Mouse (Mus musculus): ENCODE measurements around the gene Srrm3. TPM values are rescaled to one million over a fixed set of nuclear protein-coding genes. Genes with fewer than 3 reads are reported as not detected.

The Srrm3 gene
- polyA plus RNA-seq, 1 experiment from 2014 or later, result not detected

DNA sequence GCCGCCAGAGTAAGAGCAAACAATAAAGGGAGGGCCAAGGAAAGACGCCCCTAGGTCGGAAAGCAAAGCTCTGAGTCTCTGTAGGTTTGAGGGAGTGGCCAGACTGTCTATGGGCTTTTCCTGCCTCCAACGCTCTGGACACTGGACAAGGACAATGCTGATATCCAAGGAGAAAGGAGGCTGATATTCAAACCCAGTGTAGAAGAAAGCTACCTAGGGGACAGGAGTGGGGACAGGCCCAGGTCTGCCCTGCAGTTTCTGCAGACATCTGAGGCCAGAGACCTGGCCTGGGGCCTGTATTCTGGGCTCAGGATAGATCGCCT is 11.9 kb upstream of the Srrm3 start:
- DNase-seq (no peak), ATAC-seq (no peak)
- peak overlapping the region; percentile 23; the same call in 1 of the 2 replicates for H3K9ac ChIP-seq (replicated peaks)
- no peak for TF ChIP-seq CTCF (IDR thresholded peaks at IDR 0.05; ENCODE audit: low read depth)
- WGBS (ENCODE audit: insufficient replicate concordance), result 17% methylated on average over 5 of the region's 5 CpGs
- H3K4me2 ChIP-seq (ENCODE audit: low read depth, low read length), result peak overlapping the region; percentile 60
- no peaks in the 10 kb centered on the region for H3K27me3 ChIP-seq (ENCODE audit: insufficient read depth, low read length)
- peak overlapping the region; percentile 21; the same call in 1 of the 2 replicates for H3K4me3 ChIP-seq (ENCODE audit: low read depth, low read length)
- no peaks in the 10 kb centered on the region for H3K9me3 ChIP-seq (ENCODE audit: low read length)
- H3K36me3 ChIP-seq (replicated peaks; ENCODE audit: insufficient read depth, low read length), result peaks cover 18% of the 10 kb centered on the region
- no peak overlapping the region for H3K27ac ChIP-seq (ENCODE audit: low read depth)
- H3K4me1 ChIP-seq (ENCODE audit: insufficient read depth), result no peaks in the 10 kb centered on the region

DNA sequence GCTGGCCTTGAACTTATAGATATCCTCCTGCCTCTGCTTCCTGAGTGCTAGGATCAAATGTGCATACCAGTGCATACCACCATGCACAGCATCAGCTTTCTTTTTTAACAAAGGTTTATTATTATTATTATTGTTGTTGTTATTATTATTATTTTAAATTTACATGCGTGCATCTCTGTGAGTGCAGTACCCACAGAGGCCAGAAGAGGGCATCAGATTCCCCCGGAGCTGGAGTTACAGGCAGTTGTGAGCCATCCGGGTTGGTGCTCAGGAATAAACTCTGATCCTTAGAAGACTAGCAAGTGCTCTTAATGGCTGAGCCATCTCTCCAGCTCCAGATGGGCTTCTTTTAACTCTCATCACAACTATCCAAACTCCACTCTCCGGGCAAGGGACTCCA is 6.9 kb upstream of the Srrm3 start:
- ATAC-seq (no peak), DNase-seq (no peak)
- no peak overlapping the region for H3K4me2 ChIP-seq (ENCODE audit: low read depth, low read length)
- H3K4me1 ChIP-seq (ENCODE audit: insufficient read depth), result no peaks in the 10 kb centered on the region
- H3K4me3 ChIP-seq (ENCODE audit: low read depth, low read length), result no peak overlapping the region
- no peaks in the 10 kb centered on the region for H3K9me3 ChIP-seq (ENCODE audit: low read length)
- H3K27me3 ChIP-seq (ENCODE audit: insufficient read depth, low read length), result no peaks in the 10 kb centered on the region
- H3K36me3 ChIP-seq (replicated peaks; ENCODE audit: insufficient read depth, low read length), result no peaks in the 10 kb centered on the region
- TF ChIP-seq EP300 (IDR thresholded peaks at IDR 0.05; ENCODE audit: low read depth) (no peak), CTCF (IDR thresholded peaks at IDR 0.05; ENCODE audit: low read depth) (peak; percentile 59)
- WGBS (ENCODE audit: insufficient replicate concordance), result 46% methylated on average over 4 of the region's 4 CpGs
- no peak overlapping the region for H3K27ac ChIP-seq (ENCODE audit: low read depth)
- H3K9ac ChIP-seq (replicated peaks), result no peak overlapping the region

DNA sequence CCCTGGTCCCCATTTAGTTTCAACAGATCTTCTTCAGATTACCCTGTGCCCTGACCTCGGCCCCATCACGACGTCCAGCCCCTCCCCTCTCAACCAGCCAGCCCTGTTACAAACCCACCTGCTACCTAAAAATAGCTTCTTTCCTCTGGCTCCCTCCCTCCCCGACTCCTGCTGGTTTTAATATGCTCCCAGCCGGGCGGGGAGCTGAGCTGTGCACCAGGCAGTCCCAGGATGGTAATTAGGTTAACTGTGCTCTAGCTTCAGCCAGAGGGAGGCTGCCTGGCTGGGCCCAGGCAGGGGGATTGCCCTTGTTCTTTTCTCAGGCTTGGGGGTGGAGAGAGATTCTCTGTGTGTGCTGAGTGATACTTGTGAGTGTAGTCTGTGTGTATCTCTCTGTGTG is 5.8 kb upstream of the Srrm3 start:
- no peak overlapping the region for H3K27ac ChIP-seq (ENCODE audit: low read depth)
- DNase-seq, result no peak

DNA sequence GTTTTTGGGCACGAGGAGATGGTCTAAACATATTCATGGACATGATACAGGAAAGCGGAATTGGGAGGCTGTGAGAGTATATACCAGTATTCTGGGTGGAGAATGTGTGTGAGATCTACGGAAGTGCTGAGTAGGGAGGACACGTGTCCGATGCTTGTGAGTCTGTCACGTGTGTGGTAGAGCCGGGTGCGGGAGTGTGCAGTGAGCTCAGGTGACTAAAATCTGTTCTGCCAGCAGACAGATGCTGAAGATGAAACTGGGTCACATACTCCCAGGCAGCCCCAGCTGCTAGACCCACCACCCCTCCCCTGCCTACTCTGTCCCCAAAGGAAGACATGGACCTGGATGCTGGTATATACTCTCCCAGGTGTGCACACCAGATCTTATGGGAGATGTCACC is 4.0 kb upstream of the Srrm3 start:
- H3K27me3 ChIP-seq (ENCODE audit: insufficient read depth, low read length), result no peaks in the 10 kb centered on the region
- H3K9ac ChIP-seq (replicated peaks), result no peak overlapping the region
- TF ChIP-seq EP300 (IDR thresholded peaks at IDR 0.05; ENCODE audit: low read depth) (no peak), CTCF (IDR thresholded peaks at IDR 0.05; ENCODE audit: low read depth) (no peak)
- WGBS (ENCODE audit: insufficient replicate concordance), result 85% methylated on average over 8 of the region's 8 CpGs
- no peak overlapping the region for H3K27ac ChIP-seq (ENCODE audit: low read depth)
- no peaks in the 10 kb centered on the region for H3K9me3 ChIP-seq (ENCODE audit: low read length)
- no peaks in the 10 kb centered on the region for H3K36me3 ChIP-seq (replicated peaks; ENCODE audit: insufficient read depth, low read length)
- no peak overlapping the region for H3K4me2 ChIP-seq (ENCODE audit: low read depth, low read length)
- H3K4me1 ChIP-seq (ENCODE audit: insufficient read depth), result no peaks in the 10 kb centered on the region
- ATAC-seq (no peak), DNase-seq (no peak)
- H3K4me3 ChIP-seq (ENCODE audit: low read depth, low read length), result no peak overlapping the region

More for the DNA sequence above, 5.8 kb upstream of the Srrm3 start:
- no peaks in the 10 kb centered on the region for H3K4me1 ChIP-seq (ENCODE audit: insufficient read depth)
- H3K9ac ChIP-seq (replicated peaks), result no peak overlapping the region
- H3K9me3 ChIP-seq (ENCODE audit: low read length), result no peaks in the 10 kb centered on the region
- no peaks in the 10 kb centered on the region for H3K27me3 ChIP-seq (ENCODE audit: insufficient read depth, low read length)
- no peak overlapping the region for H3K4me3 ChIP-seq (ENCODE audit: low read depth, low read length)
- ATAC-seq, result no peak
- 7% methylated on average over 6 of the region's 6 CpGs for WGBS (ENCODE audit: insufficient replicate concordance)
- TF ChIP-seq EP300 (IDR thresholded peaks at IDR 0.05; ENCODE audit: low read depth), result no peak
- TF ChIP-seq CTCF (IDR thresholded peaks at IDR 0.05; ENCODE audit: low read depth), result no peak
- no peak overlapping the region for H3K4me2 ChIP-seq (ENCODE audit: low read depth, low read length)
- no peaks in the 10 kb centered on the region for H3K36me3 ChIP-seq (replicated peaks; ENCODE audit: insufficient read depth, low read length)

DNA sequence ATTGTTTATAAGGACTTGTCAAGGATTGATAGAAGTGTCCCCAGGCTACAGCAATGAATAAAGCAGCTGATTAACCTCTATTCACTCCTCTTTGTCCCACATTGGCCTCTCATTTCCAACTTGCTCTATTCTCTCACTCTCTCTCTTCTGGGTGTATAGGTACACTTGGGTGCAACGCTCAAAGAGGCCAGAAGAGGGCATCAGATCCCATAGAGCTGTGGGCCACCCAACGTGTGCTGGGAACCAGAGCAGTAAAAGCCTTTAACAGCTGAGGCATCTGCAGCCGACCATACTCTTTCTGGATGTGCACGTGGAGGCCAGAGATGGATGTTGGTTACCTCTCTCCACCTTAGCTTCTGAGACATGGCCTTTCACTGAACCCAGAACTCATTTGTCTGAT is 3.6 kb upstream of the Srrm3 start:
- 51% methylated on average over 4 of the region's 4 CpGs for WGBS (ENCODE audit: insufficient replicate concordance)
- no peaks in the 10 kb centered on the region for H3K36me3 ChIP-seq (replicated peaks; ENCODE audit: insufficient read depth, low read length)
- H3K27me3 ChIP-seq (ENCODE audit: insufficient read depth, low read length), result no peaks in the 10 kb centered on the region
- DNase-seq, result no peak
- H3K9ac ChIP-seq (replicated peaks), result no peak overlapping the region
- no peak overlapping the region for H3K27ac ChIP-seq (ENCODE audit: low read depth)
- no peaks in the 10 kb centered on the region for H3K4me1 ChIP-seq (ENCODE audit: insufficient read depth)
- no peak overlapping the region for H3K4me2 ChIP-seq (ENCODE audit: low read depth, low read length)
- TF ChIP-seq CTCF (IDR thresholded peaks at IDR 0.05; ENCODE audit: low read depth) (peak; percentile 40), EP300 (IDR thresholded peaks at IDR 0.05; ENCODE audit: low read depth) (no peak)
- ATAC-seq, result no peak
- H3K9me3 ChIP-seq (ENCODE audit: low read length), result no peaks in the 10 kb centered on the region
- H3K4me3 ChIP-seq (ENCODE audit: low read depth, low read length), result no peak overlapping the region

DNA sequence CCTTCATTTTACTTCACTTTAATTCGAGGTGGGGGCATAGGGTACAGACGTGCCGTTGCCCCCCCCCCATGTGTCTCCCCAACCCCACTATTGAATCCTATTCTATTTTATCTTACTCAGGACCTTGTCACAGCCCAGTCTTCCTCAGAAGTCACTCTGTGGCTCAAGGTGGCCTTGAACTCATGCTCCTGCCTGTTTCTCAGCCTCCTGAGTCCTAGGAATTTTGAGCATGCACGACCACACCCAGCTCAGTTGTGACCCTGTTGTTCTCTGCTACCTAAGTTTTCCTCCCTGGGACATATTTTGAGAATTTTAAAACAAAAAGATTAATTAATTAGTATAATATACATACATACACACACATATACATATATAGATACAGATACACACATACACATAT is 3.0 kb upstream of the Srrm3 start:
- ATAC-seq (no peak), DNase-seq (no peak)
- Histone ChIP-seq H3K4me3 (ENCODE audit: low read depth, low read length) (no peak overlapping the region), H3K27ac (ENCODE audit: low read depth) (no peak overlapping the region), H3K4me1 (ENCODE audit: insufficient read depth) (no peaks in the 10 kb centered on the region), H3K36me3 (replicated peaks; ENCODE audit: insufficient read depth, low read length) (no peaks in the 10 kb centered on the region), H3K9me3 (ENCODE audit: low read length) (no peaks in the 10 kb centered on the region), H3K4me2 (ENCODE audit: low read depth, low read length) (no peak overlapping the region), H3K27me3 (ENCODE audit: insufficient read depth, low read length) (no peaks in the 10 kb centered on the region), H3K9ac (replicated peaks) (no peak overlapping the region)
- 63% methylated on average over 4 of the region's 4 CpGs for WGBS (ENCODE audit: insufficient replicate concordance)
- no peak for TF ChIP-seq EP300 (IDR thresholded peaks at IDR 0.05; ENCODE audit: low read depth)
- no peak for TF ChIP-seq CTCF (IDR thresholded peaks at IDR 0.05; ENCODE audit: low read depth)

DNA sequence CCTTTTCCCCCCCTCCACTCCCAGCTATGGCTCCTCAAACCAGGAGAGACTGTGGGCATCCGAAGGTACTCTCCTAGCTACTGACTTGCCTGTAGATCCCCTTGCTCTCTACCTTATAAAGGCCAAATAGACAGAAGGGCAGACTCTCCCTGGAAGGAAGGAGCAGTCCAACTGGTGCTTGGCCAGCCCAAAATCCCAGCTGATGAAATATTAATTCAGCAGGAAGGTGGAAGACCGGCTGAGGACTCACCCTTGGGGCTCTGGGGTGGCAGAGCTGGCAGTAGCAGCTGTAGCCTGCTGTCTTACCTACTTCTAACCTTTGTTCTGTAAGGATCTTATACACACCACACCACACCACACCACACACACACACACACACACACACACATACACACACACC is 2.0 kb upstream of the Srrm3 start:
- Histone ChIP-seq H3K9ac (replicated peaks) (no peak overlapping the region), H3K4me3 (ENCODE audit: low read depth, low read length) (no peak overlapping the region), H3K36me3 (replicated peaks; ENCODE audit: insufficient read depth, low read length) (no peaks in the 10 kb centered on the region), H3K4me1 (ENCODE audit: insufficient read depth) (no peaks in the 10 kb centered on the region), H3K27ac (ENCODE audit: low read depth) (no peak overlapping the region), H3K9me3 (ENCODE audit: low read length) (no peaks in the 10 kb centered on the region), H3K4me2 (ENCODE audit: low read depth, low read length) (no peak overlapping the region), H3K27me3 (ENCODE audit: insufficient read depth, low read length) (no peaks in the 10 kb centered on the region)
- DNase-seq, result no peak
- WGBS (ENCODE audit: insufficient replicate concordance), result 56% methylated on average over 2 of the region's 2 CpGs
- ATAC-seq, result no peak
- TF ChIP-seq CTCF (IDR thresholded peaks at IDR 0.05; ENCODE audit: low read depth) (no peak), EP300 (IDR thresholded peaks at IDR 0.05; ENCODE audit: low read depth) (no peak)

All from liver, postnatal 0 days (tissue).